Mouse (Mus musculus): Measurements from ENCODE around the gene Klf8.

The Klf8 gene

DNA sequence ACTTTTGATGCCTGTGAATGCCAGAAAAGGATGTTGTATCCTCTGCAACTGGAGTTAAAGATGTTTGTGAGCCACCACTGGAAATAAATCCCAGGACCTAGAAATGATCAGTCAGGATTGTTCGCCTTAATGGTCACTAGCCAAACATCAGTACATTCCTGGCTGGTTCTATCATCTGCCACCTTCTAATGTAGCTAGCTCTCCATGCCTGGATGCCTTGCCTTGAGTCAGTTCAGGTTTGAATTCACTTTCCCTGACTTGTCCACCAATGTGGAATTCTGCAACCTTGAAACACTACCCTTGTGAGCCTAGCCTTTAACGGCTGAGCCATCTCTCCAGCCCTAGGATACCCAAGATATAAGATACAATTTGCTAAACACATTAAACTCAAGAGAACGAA lies 202.8 kb downstream of the Klf8 start:
- 98% methylated on average over 3 of the region's 3 CpGs for WGBS
